In the genomic region with DNA sequence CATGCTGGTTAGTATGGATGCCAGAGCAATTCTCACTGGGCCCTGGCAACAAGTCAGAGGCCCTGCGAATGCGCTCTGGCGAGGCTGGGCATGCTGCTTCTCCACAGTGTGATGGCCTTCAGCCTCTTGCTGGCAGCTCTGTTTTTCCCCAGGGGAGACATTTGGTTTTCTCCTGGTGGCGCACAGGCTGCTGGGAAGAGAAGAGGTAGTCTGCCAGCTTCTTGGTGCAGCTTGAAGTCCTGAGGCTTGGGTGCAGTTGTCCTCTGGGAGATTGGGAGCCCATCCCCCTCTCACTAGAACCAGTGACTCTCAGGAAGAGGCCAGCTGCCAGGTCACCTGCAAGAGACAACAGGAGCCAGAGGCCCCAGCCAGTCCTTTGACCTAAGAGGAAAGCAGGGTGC, we compare ENCODE assay signal across 8 mouse cellular contexts. TPM values are rescaled to one million over a fixed set of nuclear protein-coding genes. Genes with fewer than 3 reads are reported as not detected.
DNase-seq lines count a peak whose midpoint lies in the region; ATAC-seq lines count a peak whose summit lies in the region.

No protein-coding gene starts in this region.

- peak; percentile 35 for DNase-seq in left cerebral cortex, postnatal 4 days
- DNase-seq in left cerebral cortex, adult 11 months (ENCODE audit: low spot score) = no peak
- peak; percentile 30 to 47 for DNase-seq in cerebellum, postnatal 10 days
- peak; percentile 62 for DNase-seq in heart, postnatal 4 days
- DNase-seq in frontal cortex, postnatal 25 days (ENCODE audit: low spot score in 2 of 2) = no peak
- DNase-seq in forebrain, embryonic 11.5 days (ENCODE audit: low spot score) = no peak
- no peak for DNase-seq in natural killer cell, adult 2 months (ENCODE audit: low spot score in 2 of 2)

- H3K27me3 ChIP-seq in limb, embryonic 15.5 days = no peaks in the 10 kb centered on the region
- no peaks in the 10 kb centered on the region for H3K27me3 ChIP-seq in forebrain, embryonic 11.5 days (ENCODE audit: control insufficient read depth, insufficient read depth, low read length)

- intact Hi-C loops in left cerebral cortex, postnatal 4 days (cut with DNase I) = no loop called here

- H3K4me1 ChIP-seq in limb, embryonic 15.5 days = peaks cover 39% of the 10 kb centered on the region
- peaks cover 11% of the 10 kb centered on the region; the same call in 1 of the 2 replicates for H3K4me1 ChIP-seq in forebrain, embryonic 11.5 days (replicated peaks; ENCODE audit: control insufficient read depth, insufficient read depth, low read length)

- H3K4me2 ChIP-seq in limb, embryonic 15.5 days = no peak overlapping the region
- no peak overlapping the region for H3K4me2 ChIP-seq in forebrain, embryonic 11.5 days (ENCODE audit: low read depth, low read length, severe bottlenecking)

- no peak overlapping the region for H3K4me3 ChIP-seq in limb, embryonic 15.5 days
- H3K4me3 ChIP-seq in forebrain, embryonic 11.5 days (ENCODE audit: low read depth, low read length) = no peak overlapping the region

- whole genome bisulfite sequencing in limb, embryonic 15.5 days = 79% methylated on average over 4 of the region's 4 CpGs
- WGBS in forebrain, embryonic 11.5 days = 90% methylated on average over 4 of the region's 4 CpGs

- no peak for ATAC-seq in limb, embryonic 15.5 days (ENCODE audit: insufficient number of reproducible peaks, low FRiP score, low TSS enrichment, low read depth)
- ATAC-seq in forebrain, embryonic 11.5 days (replicated peaks; ENCODE audit: low FRiP score) = no peak

- H3K27ac ChIP-seq in limb, embryonic 15.5 days = peak overlapping the region; percentile 50; the same call in 1 of the 2 replicates
- no peak overlapping the region for H3K27ac ChIP-seq in forebrain, embryonic 11.5 days (ENCODE audit: low read depth, low read length)

- H3K9ac ChIP-seq in limb, embryonic 15.5 days = no peak overlapping the region
- H3K9ac ChIP-seq in forebrain, embryonic 11.5 days (ENCODE audit: low read length) = no peak overlapping the region

- peaks cover 22% of the 10 kb centered on the region for H3K36me3 ChIP-seq in limb, embryonic 15.5 days
- H3K36me3 ChIP-seq in forebrain, embryonic 11.5 days (ENCODE audit: control insufficient read depth, insufficient read depth, low read length) = peaks cover under 1% of the 10 kb centered on the region; the same call in 1 of the 2 replicates

- H3K9me3 ChIP-seq in limb, embryonic 15.5 days = no peaks in the 10 kb centered on the region
- no peaks in the 10 kb centered on the region for H3K9me3 ChIP-seq in forebrain, embryonic 11.5 days (ENCODE audit: control insufficient read depth, low read length)

RNA-seq across cellular contexts. Expression of a gene that starts 3.5 kb away (rescaled TPM):
- total RNA-seq in left cerebral cortex, postnatal 4 days (2021) = 10 to 100 TPM; 45.8 to 47.9 TPM
- 100 to 1,000 TPM; 220 to 229 TPM for total RNA-seq in heart, postnatal 4 days (2021)
- polyA plus RNA-seq in limb, embryonic 15.5 days (2015; fragmentation: Nextera tagmentation; extraction: Ambion mirVana) = 23.9 and 24.7 TPM in 2 replicates
- 18.9 and 21.9 TPM in 2 replicates for polyA plus RNA-seq in forebrain, embryonic 11.5 days (2014; fragmentation: Nextera tagmentation; extraction: Ambion mirVana)

RNA-seq across cellular contexts. Expression of a gene that starts 33.4 kb away (rescaled TPM):
- 10 to 100 TPM; 16.2 to 17.5 TPM for total RNA-seq in left cerebral cortex, postnatal 4 days (2021)
- under 1 TPM; 0.60 to 0.72 TPM for total RNA-seq in heart, postnatal 4 days (2021)
- 0.25 and 0.31 TPM in 2 replicates for polyA plus RNA-seq in limb, embryonic 15.5 days (2015; fragmentation: Nextera tagmentation; extraction: Ambion mirVana)
- polyA plus RNA-seq in forebrain, embryonic 11.5 days (2014; fragmentation: Nextera tagmentation; extraction: Ambion mirVana) = 1.5 and 2.0 TPM in 2 replicates

RNA-seq across cellular contexts. Expression of a gene that starts 42.1 kb away (rescaled TPM):
- total RNA-seq in left cerebral cortex, postnatal 4 days (2021) = 10 to 100 TPM; 77.8 to 87.8 TPM
- total RNA-seq in heart, postnatal 4 days (2021) = 10 to 100 TPM; 47.8 to 53.8 TPM
- 1.6 and 2.0 TPM in 2 replicates for polyA plus RNA-seq in limb, embryonic 15.5 days (2015; fragmentation: Nextera tagmentation; extraction: Ambion mirVana)
- 1.3 and 1.8 TPM in 2 replicates for polyA plus RNA-seq in forebrain, embryonic 11.5 days (2014; fragmentation: Nextera tagmentation; extraction: Ambion mirVana)

Comparison
In these comparisons a context has a peak if more than half of its experiments do, and no peak if none do; other contexts are left out.
1. DNase-seq: peak in left cerebral cortex, postnatal 4 days (single experiment), cerebellum, postnatal 10 days (2 of 2) and heart, postnatal 4 days (single experiment); none in left cerebral cortex, adult 11 months (single experiment), frontal cortex, postnatal 25 days (0 of 2), forebrain, embryonic 11.5 days (single experiment) and natural killer cell, adult 2 months (0 of 2).
2. RNA of a gene that starts 3.5 kb away (total RNA-seq): 220 to 229 TPM in heart, postnatal 4 days; 45.8 to 47.9 TPM in left cerebral cortex, postnatal 4 days; every median in the first group is over 4 times any median in the second.
3. RNA of a gene that starts 33.4 kb away (total RNA-seq): 16.2 to 17.5 TPM in left cerebral cortex, postnatal 4 days; 0.60 to 0.72 TPM in heart, postnatal 4 days; every median in the first group is over 10 times any median in the second.